Mouse (Mus musculus) lung, embryonic 16.5 days (tissue): ENCODE data around the gene Thap3. TPM values are rescaled to one million over a fixed set of nuclear protein-coding genes. Genes with fewer than 3 reads are reported as not detected.

Experiments
- ATAC-seq: fragments of 200-750 bp; cut with Nextera tagmentation; 2 replicates; pipeline ENCODE4 v1.8.0; 2017; ENCODE audit warnings: low read depth, mild to moderate bottlenecking, moderate library complexity
- H3K27ac ChIP-seq: fragments of 300-500 bp; sonication (generic); 2 replicates; pipeline ENCODE4 v1.5.1; 2014; ENCODE audit warnings: mild to moderate bottlenecking, control low read depth, low read length
- H3K27me3 ChIP-seq: fragments of 300-500 bp; sonication (generic); 2 replicates; pipeline ENCODE4 v1.6.1; 2014; ENCODE audit warnings: low read depth, low read length, mixed read lengths; ENCODE audit not compliant: control insufficient read depth, insufficient read depth
- H3K36me3 ChIP-seq: fragments of 300-500 bp; sonication (generic); 2 replicates; pipeline ENCODE4 v1.6.1; 2014; ENCODE audit warnings: low read length; ENCODE audit not compliant: control insufficient read depth, insufficient read depth
- H3K4me1 ChIP-seq: fragments of 300-500 bp; sonication (generic); replicated peaks from 2 replicates; pipeline ENCODE4 v1.6.1; 2014; ENCODE audit warnings: low read length, mixed read lengths; ENCODE audit not compliant: control insufficient read depth, insufficient read depth
- H3K4me2 ChIP-seq: fragments of 300-500 bp; sonication (generic); 2 replicates; pipeline ENCODE4 v1.6.1; 2014; ENCODE audit warnings: low read depth, low read length, control low read depth
- H3K4me3 ChIP-seq: fragments of 300-500 bp; sonication (generic); 2 replicates; pipeline ENCODE4 v1.5.1; 2014; ENCODE audit warnings: mild to moderate bottlenecking, low read length, control low read depth
- H3K9ac ChIP-seq: fragments of 300-500 bp; sonication (generic); 2 replicates; pipeline ENCODE4 v1.6.1; 2014; ENCODE audit warnings: low read length, control low read depth
- H3K9me3 ChIP-seq: fragments of 300-500 bp; sonication (generic); 2 replicates; pipeline ENCODE4 v1.6.1; 2016; ENCODE audit warnings: low read length; ENCODE audit not compliant: control insufficient read depth
- WGBS: fragments of 180-500 bp; shearing (Covaris S2); extraction: QIAGEN DNeasy Blood & Tissue Kit; methylation state at CpG from one replicate; pipeline ENCODE4 v1.1.7; 2014; 5-methylcytosine and 5-hydroxymethylcytosine counted together
- polyA plus RNA-seq: library from polyadenylated mRNA; unstranded; fragments of >200 nt; fragmentation: Nextera tagmentation; extraction: Ambion mirVana; gene quantifications from 2 replicates; pipeline ENCODE4 v1.2.1, GENCODE M21; 2015

Thap3 gene
- polyA plus RNA-seq, 1 experiment from 2014 or later: 37.5 TPM

GRCm38 (mm10) chr4:151994228-151995171 is 5.7 kb upstream of the Thap3 start:
- no peak for ATAC-seq
- no peaks in the 10 kb centered on the region for H3K27me3 ChIP-seq
- H3K4me3 ChIP-seq: peak overlapping the region; percentile 98
- no peaks in the 10 kb centered on the region for H3K9me3 ChIP-seq
- peaks cover 25% of the 10 kb centered on the region for H3K36me3 ChIP-seq
- 1% methylated on average over 60 of the region's 61 CpGs for WGBS
- H3K27ac ChIP-seq: peak overlapping the region; percentile 80
- H3K9ac ChIP-seq: peak overlapping the region; percentile 93
- H3K4me1 ChIP-seq: peaks cover 20% of the 10 kb centered on the region
- peak overlapping the region; percentile 91 for H3K4me2 ChIP-seq

GRCm38 (mm10) chr4:151993035-151993434 is 4.2 kb upstream of the Thap3 start:
- peaks cover 24% of the 10 kb centered on the region for H3K4me1 ChIP-seq
- no peaks in the 10 kb centered on the region for H3K9me3 ChIP-seq
- no peak for ATAC-seq
- peaks cover 25% of the 10 kb centered on the region for H3K36me3 ChIP-seq
- H3K27ac ChIP-seq: no peak overlapping the region
- no peak overlapping the region for H3K4me3 ChIP-seq
- 36% methylated on average over 6 of the region's 6 CpGs for WGBS
- H3K9ac ChIP-seq: no peak overlapping the region
- no peak overlapping the region for H3K4me2 ChIP-seq
- H3K27me3 ChIP-seq: no peaks in the 10 kb centered on the region

GRCm38 (mm10) chr4:151992091-151992490 is 3.3 kb upstream of the Thap3 start:
- Histone ChIP-seq H3K36me3 (peaks cover 25% of the 10 kb centered on the region), H3K27me3 (no peaks in the 10 kb centered on the region), H3K4me2 (no peak overlapping the region), H3K9ac (no peak overlapping the region), H3K4me3 (no peak overlapping the region), H3K9me3 (no peaks in the 10 kb centered on the region), H3K4me1 (peaks cover 24% of the 10 kb centered on the region), H3K27ac (no peak overlapping the region)
- no peak for ATAC-seq
- WGBS: 87% methylated on average over 9 of the region's 9 CpGs

GRCm38 (mm10) chr4:151989110-151989488 is 302 bp upstream of the Thap3 start:
- Histone ChIP-seq H3K27me3 (no peaks in the 10 kb centered on the region), H3K4me1 (peaks cover 24% of the 10 kb centered on the region), H3K9ac (peak overlapping the region; percentile 94), H3K4me2 (peak overlapping the region; percentile 86), H3K9me3 (no peaks in the 10 kb centered on the region), H3K36me3 (peaks cover 27% of the 10 kb centered on the region), H3K27ac (peak overlapping the region; percentile 81), H3K4me3 (peak overlapping the region; percentile 92)
- ATAC-seq: peak; percentile 9; the same call in 1 of the 2 replicates
- 29% methylated on average over 6 of the region's 6 CpGs for WGBS

- Histone ChIP-seq H3K9me3 (no peaks in the 10 kb centered on the region), H3K4me2 (peak overlapping the region; percentile 86), H3K27ac (peak overlapping the region; percentile 81), H3K4me1 (peaks cover 15% of the 10 kb centered on the region), H3K4me3 (peak overlapping the region; percentile 92), H3K27me3 (no peaks in the 10 kb centered on the region), H3K36me3 (peaks cover 31% of the 10 kb centered on the region), H3K9ac (peak overlapping the region; percentile 94)
- 18% methylated on average over 10 of the region's 10 CpGs for WGBS
- ATAC-seq: no peak
These were observed 819 bp downstream of the Thap3 start for GRCm38 (mm10) chr4:151988014-151988341.

GRCm38 (mm10) chr4:151986650-151987049 is 2.1 kb downstream of the Thap3 start:
- Histone ChIP-seq H3K9ac (peak overlapping the region; percentile 22; the same call in 1 of the 2 replicates), H3K4me1 (peaks cover 13% of the 10 kb centered on the region), H3K9me3 (no peaks in the 10 kb centered on the region), H3K4me2 (no peak overlapping the region), H3K27me3 (no peaks in the 10 kb centered on the region), H3K27ac (no peak overlapping the region), H3K4me3 (no peak overlapping the region), H3K36me3 (peaks cover 25% of the 10 kb centered on the region)
- ATAC-seq: no peak
- 65% methylated on average over 8 of the region's 8 CpGs for WGBS

GRCm38 (mm10) chr4:151985886-151986285 is 2.9 kb downstream of the Thap3 start:
- ATAC-seq: no peak
- H3K9me3 ChIP-seq: no peaks in the 10 kb centered on the region
- H3K27me3 ChIP-seq: no peaks in the 10 kb centered on the region
- H3K27ac ChIP-seq: no peak overlapping the region
- H3K4me1 ChIP-seq: peaks cover 13% of the 10 kb centered on the region
- no peak overlapping the region for H3K9ac ChIP-seq
- H3K4me2 ChIP-seq: no peak overlapping the region
- 28% methylated on average over 10 of the region's 10 CpGs for WGBS
- no peak overlapping the region for H3K4me3 ChIP-seq
- H3K36me3 ChIP-seq: peaks cover 18% of the 10 kb centered on the region

GRCm38 (mm10) chr4:151983560-151983959 is 5.2 kb downstream of the Thap3 start:
- no peak for ATAC-seq
- H3K9me3 ChIP-seq: no peaks in the 10 kb centered on the region
- no peaks in the 10 kb centered on the region for H3K27me3 ChIP-seq
- H3K27ac ChIP-seq: no peak overlapping the region
- peaks cover 9% of the 10 kb centered on the region for H3K4me1 ChIP-seq
- peaks cover 15% of the 10 kb centered on the region; the same call in 1 of the 2 replicates for H3K36me3 ChIP-seq
- no peak overlapping the region for H3K4me2 ChIP-seq
- WGBS: 41% methylated on average over 9 of the region's 9 CpGs
- H3K9ac ChIP-seq: no peak overlapping the region
- no peak overlapping the region for H3K4me3 ChIP-seq

- no peak overlapping the region for H3K4me3 ChIP-seq
- 63% methylated on average over 17 of the region's 17 CpGs for WGBS
- no peak overlapping the region for H3K9ac ChIP-seq
- H3K9me3 ChIP-seq: no peaks in the 10 kb centered on the region
- H3K4me1 ChIP-seq: peaks cover 9% of the 10 kb centered on the region
- no peak overlapping the region for H3K27ac ChIP-seq
- ATAC-seq: no peak
- peaks cover 15% of the 10 kb centered on the region; the same call in 1 of the 2 replicates for H3K36me3 ChIP-seq
- no peak overlapping the region for H3K4me2 ChIP-seq
- H3K27me3 ChIP-seq: no peaks in the 10 kb centered on the region
These were observed 5.8 kb downstream of the Thap3 start for GRCm38 (mm10) chr4:151983043-151983442.
